Mouse (Mus musculus) retina, postnatal 1 day (tissue): Measurements from ENCODE around the gene Slc35e3.

Experiments
- DNase-seq: peaks from one replicate; pipeline ENCODE4 v3.0.0-alpha.2; 2012

Slc35e3 gene

DNA sequence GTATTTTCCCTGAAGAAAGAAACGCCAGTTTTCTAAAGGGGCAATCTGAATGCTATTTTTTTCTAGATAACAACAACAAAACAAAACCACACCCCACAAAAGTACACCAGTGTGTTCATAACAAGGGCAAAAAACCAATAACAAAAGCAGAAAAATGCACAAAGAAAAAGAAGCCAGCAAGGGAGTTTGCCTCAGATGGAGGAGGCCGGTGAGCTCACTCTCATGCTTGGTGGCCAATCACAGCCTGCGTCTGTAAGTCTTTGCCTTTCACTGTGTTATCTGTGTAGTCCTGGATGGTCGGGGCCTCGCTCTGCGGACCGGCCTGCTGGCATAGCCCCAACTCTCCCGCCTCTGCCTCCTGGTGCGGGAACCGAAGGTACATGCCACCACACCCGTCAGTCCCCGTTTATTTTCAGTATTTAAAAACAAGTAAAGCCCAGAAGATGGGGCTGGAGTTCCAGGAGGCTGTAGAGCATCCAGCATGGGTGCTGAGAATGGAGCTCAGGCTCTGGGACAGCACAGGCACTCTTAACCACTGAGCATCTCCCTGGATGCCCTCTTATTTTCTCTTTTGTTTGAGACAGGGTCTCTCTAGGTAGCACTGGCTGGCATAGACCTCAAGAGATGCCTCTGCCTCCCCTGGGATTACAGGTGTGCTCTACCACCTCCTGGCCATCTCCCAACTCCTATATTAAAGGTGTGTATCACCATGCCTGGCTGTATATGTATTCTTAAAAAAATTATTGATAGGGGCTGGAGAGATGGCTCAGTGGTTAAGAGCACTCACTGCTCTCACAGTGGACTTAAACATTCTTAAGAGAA lies 30.3 kb upstream of the Slc35e3 start:
- DNase-seq = no peak

DNA sequence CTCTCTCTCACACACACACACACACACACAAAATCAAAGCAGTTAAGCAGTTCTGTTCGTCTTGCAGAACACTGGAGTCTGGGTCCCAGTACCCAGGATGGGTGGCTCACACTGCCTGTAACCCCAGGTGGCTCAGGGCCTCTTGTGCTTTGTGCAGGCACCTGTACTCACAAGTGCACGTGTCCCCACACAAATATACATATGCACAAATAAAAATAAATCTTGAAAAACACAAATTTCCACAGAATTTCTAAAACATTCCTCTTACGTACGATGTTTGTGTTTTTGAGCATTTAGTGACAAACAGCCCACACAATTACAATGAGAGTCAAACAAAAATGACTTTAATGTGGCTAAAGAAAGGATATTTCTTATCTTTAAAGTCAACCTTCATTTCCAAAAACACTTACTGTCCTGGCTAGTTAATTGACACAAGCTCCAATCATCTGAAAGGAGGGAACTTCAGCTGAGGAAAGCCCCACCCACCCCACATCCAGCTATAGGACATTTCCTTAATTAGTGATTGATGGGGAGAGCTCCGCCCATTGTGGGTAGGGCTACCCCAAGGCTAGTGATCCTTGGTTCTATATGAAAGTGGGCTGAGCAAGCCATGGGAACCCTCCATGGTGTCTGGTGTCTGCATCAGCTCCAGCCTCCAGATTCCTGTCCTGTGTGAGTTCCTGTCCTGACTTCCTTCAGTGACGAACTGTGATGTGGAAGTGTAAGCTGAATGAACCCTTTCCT lies 29.4 kb upstream of the Slc35e3 start:
- DNase-seq = no peak

DNA sequence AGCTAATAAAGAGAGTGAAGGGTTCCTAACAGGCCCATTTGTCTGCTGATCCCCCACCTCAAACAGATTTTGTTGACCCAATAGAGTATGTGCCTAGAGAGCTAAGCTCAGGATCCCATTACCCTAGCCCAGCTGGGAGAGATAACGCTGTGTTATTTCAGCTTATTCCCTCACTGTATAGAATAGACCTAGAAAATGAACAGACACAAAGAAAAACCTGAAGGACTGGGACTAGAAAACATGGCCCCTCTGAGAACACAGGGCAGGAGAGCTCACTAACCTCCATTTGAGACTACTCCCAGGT lies 28.6 kb upstream of the Slc35e3 start:
- DNase-seq = no peak

DNA sequence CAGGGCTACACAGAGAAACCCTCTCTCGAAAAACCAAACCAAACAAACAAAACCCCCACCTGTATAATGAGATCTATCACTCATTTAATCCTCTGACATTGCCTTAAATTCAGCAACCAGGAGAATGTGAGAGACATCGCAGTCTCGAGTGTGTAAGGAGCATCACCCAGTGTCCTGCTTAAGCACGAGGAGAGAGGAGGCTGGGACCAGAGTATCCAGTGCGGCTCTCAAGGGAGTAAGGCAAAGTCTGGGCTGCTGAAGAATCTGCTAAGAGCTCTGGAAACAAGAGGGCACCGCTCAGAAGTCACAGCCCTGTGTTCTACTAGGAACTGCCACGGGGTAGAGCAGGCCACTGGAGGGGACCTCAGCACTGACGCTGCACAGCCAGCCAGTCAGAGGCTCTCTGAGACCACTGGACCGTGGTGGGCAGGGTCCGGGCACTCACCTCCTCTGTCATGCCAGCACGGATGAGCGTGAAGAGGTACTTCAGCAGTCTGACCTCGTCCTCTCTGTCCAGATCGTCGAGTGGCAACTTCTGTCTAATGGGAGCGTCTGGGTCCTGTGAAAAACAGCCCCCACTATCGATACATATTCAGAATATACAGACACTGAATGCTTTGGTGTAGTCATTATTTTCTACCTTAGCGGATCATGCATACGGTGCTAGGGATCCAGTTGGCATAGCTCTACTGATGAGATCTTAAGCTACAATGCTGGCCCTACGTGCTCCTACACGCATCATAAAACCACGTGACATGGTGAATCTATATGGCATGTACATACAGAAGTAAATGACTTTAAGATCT lies 28.0 kb upstream of the Slc35e3 start:
- DNase-seq = no peak

DNA sequence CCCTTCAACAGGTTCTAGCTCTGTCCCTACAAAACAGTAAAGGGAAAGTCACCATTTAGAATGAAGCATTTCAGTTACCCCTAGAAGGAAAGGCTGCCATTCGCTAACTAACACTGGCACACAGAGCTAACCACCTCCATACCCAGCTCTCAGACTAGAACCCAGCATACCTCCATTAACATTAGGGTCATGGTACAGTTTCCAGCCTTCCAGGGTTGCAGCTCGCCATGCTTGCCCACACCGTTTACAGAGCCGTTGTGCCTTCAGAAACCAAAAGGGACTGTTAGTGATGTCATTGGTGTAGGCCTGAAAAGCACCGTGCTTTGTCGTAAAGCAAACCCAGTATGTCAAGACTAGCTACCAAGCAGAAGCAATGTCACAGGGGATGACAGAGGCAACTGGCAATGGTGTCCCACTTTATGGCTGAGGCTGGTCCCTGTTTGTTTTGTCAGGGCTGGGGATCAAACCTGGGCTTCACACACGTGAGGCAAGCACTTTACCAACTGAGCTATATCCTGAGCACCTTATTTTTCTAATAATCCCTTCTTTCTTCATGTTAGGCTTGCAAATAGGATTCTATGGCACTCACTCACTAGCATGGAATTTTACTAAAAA lies 27.0 kb upstream of the Slc35e3 start:
- no peak for DNase-seq

DNA sequence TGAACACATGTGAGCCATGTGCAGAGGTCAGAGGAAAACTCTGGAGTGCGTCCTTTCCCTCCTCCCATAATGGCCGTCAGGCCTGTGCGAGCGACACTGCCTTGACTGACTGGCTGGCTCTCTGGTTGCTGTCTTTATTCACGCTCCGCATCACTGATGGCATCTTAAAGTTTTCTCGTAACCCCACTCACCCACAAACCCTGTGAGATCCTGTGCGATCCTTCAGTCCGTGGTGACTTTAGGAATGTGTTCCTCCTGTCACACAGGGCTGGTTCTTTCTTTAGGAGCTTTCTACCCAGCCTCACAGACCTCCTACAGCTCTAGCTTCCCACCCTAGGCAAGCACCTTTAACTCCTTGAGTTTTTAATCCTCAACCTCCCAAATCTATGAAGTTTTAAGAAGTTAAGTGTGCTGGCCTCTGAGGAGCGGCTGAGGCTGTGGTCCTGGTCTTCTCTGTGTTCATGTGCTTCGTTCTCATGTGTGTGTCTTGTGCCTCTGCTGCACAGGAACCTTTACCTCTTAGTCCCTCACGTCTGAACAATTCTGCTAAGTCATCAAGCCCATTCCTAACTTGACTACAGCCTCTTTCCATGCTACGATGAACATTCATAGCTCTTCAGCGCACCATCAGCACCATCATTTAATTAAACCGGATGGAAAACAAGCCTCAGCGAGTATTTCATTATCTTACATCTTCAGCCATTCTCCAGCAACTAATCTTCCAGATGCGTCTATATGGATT lies 26.4 kb upstream of the Slc35e3 start:
- no peak for DNase-seq

DNA sequence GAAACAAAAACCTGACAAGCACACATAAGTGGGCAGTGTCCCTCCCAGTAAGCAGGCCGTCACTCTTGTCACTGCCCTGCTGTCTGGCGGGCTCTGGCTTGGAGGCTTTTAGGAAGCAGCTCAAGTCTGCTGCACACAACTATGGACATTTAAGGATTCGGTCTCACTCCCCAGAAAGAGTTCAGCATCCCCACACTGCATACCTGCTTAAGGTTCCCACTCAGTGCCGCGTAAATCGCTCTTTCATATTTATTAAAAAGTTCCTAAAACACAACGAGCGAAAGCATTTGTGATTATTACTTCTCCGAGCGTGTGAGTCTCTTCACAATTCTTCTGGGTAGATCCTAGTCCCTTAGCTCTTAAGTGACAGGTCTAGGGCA lies 25.0 kb upstream of the Slc35e3 start:
- no peak for DNase-seq

DNA sequence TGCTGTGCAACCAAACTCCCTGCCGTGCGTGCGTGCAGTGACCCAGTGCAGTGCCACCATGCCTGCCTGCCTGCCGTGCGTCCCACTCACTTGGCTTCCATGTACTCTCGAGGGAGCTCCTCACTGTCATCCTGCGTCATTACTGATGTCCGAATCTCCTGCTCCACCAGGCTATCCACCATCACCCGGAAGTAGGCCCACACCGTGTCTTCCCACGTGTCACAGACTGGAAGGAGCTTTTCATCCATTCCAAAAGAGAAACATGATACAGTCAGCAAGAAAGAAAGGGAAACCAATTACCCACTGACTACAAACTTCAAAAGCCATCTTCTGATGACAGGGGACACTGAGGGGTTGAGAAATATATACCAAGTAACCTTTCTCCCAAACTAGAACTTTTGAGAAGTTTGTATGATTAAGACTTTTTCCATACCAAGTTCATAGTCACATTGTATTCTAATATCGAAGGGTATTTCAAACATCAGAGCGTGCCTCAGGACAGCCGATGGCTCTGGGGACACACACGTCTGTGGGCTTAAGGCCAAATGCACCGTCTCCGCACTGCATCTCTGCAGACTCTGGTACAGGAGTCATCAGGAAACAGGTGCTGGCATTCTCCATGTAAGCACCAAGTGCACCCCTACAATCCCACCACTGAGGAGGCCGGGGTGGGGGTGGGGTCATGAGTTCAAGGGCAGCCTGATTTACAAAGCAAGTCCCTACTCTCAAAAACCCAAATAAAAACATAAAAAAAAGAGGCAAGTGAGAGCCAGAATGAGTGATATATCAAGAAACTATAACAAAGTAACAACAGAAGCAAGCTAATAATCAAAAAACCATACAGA lies 24.3 kb upstream of the Slc35e3 start:
- no peak for DNase-seq

DNA sequence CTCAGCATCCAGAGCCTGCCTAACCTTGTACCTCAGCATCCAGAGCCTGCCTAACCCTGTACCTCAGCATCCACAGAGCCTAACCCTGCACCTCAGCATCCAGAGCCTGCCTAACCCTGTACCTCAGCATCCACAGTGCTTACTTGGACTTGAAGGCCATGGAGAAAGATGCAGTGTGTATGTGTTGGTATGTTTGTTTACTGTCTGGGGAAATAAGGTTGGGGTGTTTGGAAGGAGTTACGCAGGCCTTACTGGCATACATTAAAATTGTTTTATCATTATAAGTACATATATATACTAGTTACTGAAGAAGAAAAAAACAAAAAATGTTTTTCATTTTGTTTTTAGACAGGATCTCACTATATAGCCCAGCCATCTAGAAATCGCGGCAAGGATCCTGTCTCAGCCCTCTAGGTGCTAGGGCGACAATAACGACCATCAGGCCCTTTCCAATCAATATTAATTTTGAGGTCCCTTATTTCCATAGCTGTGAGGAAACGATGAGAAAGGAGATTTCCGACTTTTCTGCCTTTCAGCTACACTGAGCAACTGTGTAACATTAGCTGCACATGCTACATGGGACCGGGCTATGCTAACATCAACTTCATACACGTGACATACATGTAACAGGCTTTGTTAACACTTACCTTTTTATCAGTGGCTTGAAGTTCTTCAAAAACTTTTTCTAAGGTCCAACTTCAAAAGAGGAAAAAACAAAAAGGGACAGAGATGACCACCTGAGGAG lies 23.5 kb upstream of the Slc35e3 start:
- DNase-seq = no peak

DNA sequence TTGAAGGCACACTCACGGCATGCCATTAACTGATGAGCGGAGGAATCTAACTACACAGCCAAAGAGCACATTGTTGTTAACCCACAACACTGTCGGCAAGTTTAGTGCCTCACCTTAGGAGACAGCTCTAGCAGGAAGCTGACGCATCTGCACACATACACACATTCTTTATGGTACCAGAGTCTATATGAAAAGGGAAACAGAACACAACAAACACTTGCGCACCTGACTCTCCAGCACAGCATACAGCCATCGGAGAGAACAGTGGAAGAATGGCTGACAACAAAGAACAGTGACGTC lies 21.9 kb upstream of the Slc35e3 start:
- DNase-seq = no peak

DNA sequence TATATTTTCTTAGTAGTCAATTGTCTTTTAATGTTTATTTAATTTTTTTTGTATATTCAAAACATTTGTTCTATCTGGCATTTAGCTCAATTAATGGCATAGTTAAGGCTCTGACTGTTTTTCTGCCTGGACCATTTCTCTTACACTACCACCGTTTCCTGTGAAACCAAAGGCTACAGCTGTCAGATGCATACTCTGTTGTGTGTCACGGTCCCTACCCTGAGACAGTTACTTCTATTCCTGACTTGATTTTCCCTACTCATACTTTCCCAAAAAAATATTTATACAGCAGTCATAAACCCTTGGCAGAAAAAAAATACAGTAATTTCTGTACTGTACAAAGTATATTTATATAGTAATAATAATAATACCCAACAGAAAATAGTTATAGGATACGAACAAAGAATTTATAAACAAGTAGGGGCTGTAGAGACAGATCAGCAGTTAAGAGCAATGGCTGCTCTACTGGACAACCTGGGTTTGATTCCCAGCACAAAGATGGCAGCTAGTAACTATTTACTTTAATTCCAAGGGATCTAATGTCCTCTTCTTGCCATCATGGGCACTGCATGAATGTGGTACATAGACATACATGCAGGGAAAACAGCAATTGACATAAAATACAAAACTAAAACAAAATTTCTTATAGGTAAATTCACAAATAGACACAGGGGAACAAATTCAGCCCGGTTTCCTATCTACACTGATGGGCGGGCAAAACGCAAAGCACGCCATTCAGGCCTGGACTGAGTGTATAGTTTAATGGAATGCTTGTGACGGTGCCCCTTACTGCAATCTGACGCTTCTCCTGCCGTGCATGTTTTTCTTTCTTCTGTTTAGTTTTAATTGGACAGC lies 21.3 kb upstream of the Slc35e3 start:
- no peak for DNase-seq

DNA sequence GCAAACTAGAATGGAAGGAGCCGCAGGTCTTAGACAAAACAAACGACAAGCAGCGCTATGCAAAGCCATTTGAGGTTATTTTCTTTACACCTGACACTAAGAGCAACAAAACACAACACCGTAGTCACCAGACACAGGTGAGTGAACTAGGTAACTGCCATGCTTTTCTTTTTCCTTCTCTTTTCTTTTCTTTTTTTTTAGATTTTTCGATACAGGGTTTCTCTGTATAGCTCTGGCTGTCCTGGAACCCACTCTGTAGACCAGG lies 20.7 kb upstream of the Slc35e3 start:
- no peak for DNase-seq

DNA sequence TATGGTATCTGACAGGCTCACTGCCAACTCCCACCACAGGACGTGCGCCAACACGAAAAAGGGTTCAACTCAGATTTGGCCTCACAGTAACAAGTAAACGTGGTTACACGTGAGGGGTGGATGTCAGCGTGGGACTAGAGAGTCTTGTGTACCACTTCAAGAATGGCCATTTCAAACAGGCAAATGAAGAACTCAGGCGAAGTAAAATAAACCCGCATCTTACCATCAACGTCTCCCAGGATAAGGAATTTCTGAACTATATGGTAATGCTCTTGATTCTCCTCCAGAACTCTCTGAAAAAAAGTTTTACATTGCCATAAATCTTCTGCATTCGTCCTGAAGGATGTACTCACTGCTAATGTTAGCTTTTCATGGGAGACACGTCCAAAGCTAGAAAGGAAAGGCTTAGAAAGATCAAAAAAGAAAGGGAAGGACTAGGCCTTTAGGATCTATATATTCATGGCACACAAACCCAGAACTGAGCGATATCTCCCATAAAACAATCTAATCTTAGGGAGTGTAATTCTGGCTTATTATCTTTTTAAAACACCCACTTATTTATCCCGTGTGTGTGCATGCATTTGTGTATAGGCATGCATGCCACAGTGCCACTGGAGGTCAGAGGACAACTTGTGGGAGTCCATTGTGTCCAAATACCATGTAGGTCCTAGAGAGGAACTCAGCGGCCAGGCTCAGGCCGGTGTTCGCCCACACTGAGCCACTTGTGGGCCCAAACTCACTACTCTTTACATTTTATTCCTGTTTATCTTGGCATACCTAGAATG lies 20.1 kb upstream of the Slc35e3 start:
- DNase-seq = no peak

DNA sequence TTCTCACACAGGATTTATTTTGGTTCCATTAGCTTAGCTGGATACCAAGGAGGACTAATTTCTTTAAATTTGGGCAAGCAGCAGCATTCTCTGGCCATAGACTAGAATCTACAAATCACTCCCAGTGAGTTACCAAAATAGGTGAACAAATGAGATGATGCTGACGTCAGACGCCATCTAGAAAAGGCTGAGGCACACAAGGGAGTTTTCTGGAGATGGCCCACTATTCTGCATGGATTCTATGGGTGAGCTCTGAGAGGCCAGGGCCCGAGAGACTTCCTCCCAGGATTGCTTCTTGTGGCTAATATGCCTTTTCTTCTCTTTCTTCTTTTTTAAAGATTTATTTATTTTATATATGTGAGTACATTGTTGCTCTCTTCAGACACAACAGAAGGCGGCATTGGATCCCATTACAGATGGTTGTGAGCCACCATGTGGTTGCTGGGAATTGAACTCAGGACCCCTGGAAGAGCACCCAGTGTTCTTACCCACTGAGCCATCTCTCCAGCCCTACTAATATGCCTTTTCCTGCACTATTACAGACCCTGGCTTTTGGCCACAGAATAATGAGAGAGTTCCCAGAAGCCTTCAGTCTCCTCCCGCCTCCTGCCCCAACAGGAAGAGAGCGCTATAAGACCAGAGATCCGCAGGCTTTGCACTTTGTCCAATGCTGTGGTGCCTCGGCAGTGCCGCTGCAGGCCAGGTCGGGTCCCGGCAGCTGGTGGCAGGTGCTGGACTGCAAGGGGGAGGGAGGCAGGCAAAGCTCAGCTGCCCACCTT lies 19.1 kb upstream of the Slc35e3 start:
- no peak for DNase-seq

DNA sequence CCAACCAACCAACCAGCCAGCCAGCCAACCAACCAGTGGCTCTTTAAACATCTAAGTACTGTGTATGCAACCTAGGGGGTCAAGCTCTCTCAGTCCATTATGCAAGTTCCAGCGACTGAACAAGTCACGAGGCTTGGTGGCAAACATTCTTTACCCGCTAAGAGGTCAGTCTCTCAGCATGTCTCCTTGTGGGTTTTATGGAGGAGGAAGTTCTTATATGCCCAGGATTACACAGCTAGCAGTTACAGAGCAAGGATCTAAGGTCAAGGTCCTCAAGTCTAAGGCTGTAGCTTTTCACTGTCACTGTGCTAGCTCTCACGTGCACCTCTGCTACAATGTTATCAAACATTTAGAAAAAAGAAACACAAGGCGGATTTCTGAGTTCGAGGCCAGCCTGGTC lies 18.4 kb upstream of the Slc35e3 start:
- no peak for DNase-seq

DNA sequence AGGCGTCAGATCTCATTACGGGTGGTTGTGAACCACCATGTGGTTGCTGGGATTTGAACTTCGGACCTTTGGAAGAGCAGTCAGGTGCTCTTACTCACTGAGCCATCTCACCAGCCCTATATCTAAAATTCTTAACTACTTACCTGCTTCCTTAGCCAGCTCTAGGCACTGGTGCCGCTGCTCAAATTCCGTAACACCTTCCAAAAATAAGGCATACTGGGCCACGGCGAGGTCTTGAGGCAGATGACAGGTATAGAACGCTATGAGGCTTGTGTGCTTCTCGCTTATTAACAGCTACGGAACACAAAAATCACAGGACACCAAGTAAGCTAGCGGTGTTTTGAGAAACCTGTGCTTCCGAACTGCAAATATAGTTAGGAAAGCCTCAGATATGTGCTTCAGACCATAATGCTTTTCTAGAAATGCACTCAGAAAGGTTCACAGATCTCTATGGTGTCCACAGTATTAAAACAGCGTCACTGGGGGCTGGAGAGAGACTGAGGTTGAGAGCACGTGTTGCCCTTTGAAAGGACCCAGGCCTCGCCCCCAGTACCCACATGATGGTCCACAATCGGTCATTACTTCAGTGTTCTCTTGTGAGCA lies 17.5 kb upstream of the Slc35e3 start:
- no peak for DNase-seq

DNA sequence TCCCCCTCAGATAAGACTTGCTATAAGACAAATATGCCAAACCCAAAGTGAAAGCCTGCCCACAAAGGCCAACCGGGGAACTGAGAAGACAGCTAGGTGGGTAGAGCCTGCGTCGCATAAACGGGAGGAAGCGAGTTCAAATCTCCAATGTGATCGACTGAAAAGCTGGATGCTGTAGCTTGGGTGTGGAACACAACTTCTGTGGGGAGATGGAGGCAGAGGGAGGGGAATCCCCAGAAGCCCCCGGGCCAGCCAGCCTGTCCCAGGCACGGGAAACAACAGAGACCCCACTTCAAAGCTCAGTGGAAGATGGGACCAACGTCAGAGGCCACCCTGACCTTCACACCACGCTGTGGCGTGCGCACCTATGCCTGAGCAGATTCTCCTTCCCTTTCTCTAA lies 16.8 kb upstream of the Slc35e3 start:
- DNase-seq = no peak

DNA sequence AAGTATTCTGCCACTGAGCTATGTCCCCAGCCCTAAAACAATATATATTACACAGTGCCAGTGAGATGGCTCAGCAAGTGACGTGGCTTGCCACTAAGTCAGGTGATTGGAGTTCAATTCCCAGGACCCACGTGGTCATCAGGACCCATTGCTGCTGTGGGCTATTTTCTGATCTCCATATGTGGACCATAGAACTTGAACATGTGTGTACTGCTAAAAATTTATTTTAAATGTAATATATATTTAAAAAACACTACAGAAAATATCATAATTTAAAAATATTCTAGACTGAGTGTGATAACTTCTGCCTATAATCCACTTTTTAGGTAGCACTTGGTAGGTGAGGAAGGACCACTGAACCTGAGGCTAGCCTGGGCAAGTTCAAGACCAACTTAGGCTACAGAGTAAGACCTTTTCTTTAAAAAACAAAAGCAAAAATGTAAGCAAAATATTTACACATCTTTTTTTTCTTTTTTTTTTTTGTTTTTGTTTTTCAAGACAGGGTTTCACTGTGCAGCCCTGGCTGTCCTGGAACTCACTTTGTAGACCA lies 16.2 kb upstream of the Slc35e3 start:
- DNase-seq = no peak
